Mouse (Mus musculus) thymus, postnatal 4 days (tissue): ENCODE data around the gene Glis2.
"Not testable (repeated sequence)": the region's sequence is repeated elsewhere in the genome, so short reads cannot be mapped to it uniquely, and the experiment has no call there.

ENCODE experiments used
- DNase-seq: peaks from one replicate; pipeline ENCODE4 v3.0.0; 2021

Glis2 gene

DNA sequence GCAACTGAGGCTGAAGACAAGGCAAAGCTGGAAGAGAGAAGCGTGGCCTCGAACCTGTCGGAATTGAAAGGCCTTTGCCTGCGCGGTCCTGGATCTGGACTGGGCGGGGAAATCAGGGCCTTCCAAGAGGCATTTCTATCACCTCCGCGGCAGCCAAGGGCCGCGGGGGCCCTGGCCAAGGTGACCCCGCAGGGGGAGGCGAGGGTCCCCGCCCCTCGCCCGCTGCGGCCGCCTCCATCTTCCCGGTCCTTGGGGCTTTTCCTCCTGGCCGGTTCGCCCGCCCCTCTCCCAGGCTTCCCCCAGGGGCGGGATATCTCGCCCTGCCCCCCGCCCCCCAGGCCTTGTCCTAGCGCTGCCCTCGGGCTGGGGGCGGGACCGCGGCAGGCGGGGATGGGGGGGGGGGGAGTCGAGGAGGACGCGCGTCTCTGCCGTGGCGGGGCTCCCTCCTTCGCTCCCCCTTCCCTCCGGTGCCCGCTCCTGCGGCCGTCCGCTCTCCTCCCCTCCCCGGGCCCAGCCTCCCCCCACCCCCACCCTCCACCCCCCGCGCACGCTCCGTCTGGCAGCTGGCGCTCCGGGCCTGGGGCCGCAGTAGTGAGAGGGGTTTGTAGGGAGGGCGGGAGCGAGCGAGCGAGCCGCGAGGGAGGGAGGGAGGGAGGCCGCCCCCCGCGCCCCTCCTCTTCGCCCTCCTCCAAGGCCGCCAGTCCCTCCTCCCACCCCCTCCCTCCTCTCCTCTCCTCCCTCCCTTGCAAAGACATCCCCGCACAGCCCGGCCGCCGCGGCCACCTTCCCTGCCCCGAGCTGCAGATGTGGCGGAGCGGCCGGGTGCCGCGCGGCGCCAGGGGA lies at the start of gene Glis2:
Glis2 (plus strand) TSS at position 743 of the 843 bp plus-strand sequence.
- peak; percentile 67 for DNase-seq

DNA sequence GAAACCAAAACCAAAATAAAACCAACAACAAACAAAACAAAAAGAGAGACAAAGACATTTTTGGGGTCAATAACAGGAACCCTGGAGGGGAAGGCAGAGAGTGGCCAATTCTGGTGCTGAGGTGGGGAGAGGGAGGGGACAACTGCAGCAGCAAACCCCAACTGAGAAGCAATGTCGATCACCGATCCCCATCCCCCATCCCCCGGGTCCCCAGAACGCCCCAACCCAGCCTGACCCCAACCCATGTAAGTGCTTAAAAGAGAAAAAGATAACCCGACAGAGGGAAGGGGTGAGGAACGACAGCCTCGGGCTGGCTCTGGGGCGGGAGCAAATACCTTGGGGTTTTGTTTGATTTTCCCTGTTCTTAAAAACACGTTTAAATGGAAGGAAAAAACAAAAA lies 49.7 kb upstream of the Glis2 start:
- no peak for DNase-seq

DNA sequence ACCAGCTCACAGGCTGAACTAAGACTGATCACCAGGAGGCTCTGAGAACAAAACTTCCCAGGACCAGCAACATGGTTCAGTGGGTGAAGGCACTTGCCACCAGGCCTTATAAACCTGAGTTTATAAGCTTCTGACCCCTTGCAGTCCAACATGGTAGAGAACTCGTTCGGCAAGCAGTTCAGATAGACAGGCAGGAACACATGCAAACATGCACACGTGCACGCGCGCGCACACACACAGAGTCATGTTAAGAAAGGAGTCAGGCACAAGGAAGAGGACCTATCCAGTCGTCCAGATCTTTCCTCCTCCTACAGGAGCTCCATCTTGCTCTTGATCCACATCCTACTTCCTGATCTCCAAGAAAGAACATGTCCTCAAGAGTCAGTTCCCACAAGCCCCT lies 47.7 kb upstream of the Glis2 start:
- no peak for DNase-seq

DNA sequence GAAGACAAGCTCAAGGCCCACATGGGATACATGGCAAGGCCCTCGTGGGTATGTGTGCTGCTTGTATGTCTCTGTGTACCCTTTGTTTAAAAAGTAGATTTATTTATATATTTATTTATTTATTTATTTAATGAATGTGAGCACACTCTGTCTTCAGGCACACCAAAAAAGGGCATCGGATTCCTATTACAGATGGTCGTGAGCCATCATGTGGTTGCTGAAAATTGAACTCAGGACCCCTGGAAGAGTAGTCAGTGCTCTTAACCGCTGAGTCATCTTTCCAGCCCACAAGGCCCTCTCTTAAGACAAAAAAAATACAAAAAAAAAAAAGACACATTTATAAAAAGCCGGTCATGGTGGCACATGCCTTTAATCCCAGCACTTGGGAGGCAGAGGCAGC lies 46.9 kb upstream of the Glis2 start:
- no peak for DNase-seq

DNA sequence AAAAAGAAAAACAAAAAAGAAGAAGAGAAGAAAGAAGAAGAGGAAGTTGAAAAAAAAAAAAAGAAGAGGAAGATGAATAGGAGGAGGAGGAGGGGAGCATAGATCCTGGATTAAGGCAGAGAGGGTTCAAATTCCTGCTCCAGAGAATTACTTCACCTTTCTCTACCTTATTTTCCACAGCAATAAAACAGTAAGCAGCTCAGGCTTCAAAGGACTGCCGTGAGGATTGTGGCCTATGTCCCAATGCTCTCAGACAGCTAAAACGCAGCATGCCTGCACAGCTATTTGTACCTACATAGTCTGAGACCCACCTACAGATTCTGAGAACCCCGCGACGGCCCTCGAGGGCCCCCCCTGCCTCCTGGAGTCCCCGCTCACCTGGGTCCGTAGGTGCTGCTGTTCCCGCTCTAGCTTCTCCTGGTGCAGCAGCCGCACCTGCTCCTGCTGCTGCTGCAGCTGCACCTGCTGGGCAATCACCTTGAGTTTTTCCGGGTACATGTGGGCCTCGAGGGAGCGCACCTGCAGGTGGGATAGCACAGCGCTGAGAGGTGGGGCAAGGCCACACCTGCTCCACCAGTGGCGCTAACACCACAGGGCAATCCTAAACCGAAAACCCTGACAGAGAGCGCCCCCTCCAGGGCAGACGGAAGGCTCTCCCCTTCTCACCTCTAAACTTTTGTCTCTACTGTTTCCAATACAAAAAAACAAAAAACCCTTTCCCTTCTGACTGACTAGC lies 45.4 kb upstream of the Glis2 start:
- DNase-seq = peak; percentile 46

DNA sequence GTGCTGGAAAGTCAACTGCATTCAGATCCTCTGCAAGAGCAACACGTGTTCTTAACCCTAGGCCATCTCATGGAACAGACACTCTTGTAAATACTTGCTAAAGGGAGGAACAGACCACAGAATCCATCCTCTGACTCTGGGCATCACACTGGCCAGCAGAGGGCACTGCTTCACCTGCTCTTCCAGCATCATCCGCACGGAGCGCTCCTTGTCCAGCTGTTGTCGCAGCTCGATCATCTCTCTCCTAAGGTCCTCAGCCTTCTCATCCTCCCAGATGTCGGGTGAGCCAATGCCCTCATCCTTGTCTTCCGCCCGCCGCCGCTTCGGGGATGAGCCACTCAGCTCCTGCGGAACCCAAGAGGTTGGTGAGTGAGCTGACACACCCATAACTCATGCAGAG lies 43.5 kb upstream of the Glis2 start:
- DNase-seq = peak; percentile 74

DNA sequence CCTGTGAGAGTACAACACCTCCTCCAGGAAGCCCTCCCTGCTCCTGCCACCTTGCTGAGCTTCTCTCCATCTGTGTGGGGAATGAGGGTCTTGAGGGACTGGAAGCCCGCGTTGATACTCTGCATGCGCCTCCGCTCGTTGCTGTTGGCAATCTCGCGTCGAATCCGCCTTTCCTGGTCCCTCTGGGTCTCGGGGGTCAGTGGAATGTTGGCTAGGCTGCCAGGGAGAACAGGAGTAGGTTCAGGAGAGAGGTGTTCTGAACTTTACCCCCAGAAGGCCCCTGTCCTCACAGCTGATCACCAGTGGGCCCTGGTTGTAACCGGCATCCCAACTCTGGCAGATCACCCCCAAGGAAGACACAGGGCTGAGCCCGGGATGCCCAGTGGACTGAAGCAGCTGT lies 42.6 kb upstream of the Glis2 start:
- no peak for DNase-seq

DNA sequence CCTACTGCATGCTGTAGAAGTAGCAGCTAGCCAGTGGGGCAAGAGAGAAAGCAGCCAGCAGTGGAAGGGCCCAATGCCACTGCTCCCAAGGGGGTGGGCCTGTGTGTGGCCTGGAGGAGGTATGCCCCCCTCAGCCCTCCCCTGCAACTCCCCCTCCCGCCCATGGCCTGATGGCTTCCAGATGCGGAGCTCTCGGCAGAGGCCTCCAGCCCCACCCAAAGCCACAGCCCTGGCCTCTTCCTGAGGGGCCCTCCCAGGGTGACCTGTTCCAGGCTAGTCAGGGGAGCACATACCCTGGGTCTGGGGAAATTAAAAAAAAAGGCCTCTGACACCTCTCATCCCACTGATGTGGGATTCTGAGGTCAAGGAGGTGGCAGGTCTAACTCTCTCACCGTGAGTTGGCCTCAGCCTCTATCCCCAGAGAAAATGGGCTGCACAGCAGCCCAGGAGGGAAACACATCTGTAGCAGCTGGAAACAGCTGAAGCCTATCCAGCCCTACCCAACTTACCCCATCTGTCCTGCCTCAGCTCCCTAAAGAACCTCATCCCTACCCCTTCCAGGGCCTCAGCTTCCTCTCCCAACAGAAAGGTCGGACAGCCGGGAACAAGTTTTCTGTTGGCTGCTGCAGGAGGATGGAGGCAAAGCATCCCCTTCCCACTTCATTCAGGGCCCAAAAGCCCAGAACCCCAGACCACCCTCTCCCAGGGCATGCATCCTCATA lies 41.5 kb upstream of the Glis2 start:
- peak; percentile 51 for DNase-seq

DNA sequence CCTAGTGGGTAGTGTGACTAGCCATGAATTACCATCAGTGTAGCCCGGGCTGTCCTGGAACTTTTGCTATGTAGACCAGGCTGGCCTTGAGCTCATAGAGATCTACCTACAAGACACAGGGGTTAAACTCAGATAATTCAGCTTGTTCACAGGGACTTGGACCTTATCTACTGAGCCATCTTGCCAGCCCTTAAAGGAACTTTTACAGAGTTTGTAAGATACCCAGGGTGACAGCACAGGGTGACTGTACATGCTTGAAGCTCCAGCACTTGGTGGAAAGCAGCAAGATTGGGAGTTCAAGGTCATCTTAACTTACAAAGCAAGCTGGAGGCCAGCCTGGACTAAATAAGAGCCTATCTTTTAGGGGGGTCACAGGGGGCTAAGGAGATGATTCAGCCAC lies 39.0 kb upstream of the Glis2 start:
- DNase-seq = no peak

DNA sequence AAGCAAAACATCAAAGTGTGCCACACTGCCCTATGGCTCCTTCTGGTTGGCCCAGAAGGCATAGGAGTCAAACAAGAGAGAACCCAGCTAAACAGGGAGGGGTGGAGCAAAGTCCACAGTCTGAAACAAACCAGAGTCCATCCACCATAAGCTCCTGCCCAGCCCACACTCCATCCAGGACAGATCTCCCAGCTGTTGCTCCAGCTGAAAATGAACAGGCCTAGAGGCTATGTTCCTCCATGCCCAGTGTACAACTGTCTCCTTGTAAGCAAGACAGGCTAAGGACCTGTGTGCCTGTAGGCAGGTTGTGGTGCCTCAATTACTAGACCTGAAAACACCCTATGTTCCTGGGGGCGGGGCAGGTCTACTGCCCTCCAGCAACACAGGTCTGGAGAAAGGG lies 37.4 kb upstream of the Glis2 start:
- no peak for DNase-seq

DNA sequence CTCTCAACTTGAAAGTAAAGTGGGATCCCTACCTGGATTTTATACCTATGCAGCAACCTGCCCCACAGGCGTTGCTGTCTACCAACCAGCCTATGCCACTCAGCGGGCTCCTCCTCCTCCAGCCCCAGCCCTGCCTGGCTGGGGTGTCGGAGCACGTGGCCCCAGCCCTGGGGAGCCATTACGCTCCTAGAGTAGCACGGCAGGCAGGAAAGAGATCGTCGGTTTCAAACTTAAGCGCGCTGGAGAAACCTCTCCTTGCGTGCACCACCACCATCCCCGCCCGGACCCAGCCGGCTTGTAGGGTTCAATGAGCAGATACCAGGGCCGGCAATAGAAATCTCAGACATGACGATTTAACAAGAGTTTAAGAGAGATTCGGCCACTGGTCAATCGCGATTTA lies 36.6 kb upstream of the Glis2 start:
- DNase-seq = peak; percentile 79

DNA sequence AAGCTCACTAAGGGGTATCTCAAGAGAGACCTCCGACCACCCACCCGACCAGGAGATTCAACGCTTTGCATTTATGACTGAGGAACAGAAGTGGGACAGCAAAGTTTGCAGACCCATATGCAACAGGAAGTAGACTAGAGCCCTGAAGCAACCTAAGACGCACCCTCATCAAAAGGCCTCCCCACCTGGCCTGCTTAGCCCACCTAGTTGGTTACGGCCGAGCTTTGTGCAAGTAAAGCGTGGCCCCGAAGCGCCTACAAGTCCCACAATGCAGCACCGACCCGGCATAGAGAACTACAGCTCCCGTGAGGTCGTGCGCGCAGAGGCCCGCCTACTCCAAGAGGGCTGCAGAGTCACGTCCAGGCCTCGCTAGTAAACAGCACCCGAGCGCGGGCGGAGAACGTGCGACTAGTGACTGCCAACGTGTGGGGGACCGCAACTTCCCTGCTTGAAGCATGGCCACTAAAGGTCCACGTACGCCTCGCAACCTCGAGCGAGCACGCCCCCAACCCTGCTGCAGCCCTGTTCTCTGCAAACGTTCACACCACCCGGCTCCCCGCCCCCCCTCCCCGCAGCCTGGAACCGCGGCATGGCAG lies 36.0 kb upstream of the Glis2 start:
- peak; percentile 92 for DNase-seq

DNA sequence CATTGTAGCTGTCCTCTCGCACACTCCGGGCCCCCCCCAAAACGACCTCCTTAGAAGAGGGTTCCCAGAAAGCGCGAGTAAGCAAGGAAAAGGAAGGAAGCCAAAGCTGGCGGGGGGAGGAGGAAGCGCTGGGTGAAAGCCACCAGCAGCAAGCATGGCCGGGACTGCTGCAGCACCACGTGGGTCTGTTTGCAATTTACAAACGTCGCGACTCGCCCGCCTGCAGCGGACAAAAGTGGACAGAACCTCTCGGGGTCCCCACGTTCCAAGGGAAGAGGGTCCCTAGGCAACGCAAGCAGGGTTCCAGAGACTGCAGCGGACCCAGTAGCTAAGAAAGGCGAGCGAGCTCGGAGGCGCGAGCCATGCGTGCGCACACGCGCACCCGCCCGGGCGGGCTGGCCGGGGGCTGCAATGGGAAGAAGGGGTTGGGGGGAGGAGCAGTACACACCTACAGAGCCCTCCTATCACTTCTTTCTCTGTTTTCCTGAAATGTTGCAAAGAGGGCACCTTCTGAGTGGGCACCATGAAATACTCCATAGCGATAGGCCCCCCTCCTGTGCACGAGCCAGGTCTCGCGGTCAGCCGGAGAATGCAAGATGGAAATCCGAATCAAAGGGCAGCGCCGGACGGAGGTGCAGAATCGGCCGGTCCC lies 35.4 kb upstream of the Glis2 start:
- peak; percentile 72 for DNase-seq

DNA sequence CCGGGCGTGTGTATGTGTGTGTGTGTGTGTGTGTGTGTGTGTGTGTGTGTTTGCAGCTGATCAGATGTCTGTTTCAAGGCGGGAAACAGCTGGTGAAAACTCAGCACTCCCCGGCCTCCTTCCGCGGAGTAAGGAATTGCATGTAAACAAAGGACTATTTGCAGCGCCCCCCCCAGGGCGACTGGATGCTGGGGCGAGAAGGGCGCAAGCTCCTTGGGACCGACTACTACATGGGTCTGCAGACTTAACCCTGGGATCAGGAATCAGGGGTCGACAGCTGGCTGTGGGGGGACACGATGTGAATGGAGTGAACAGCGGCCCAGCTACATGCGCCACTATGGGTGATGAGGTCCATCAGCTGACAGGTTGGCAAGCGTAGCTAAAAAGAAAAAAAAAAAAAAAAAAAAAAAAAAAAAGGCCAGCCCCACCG lies 34.8 kb upstream of the Glis2 start, which contains the start of gene Tfap4:
Tfap4 (minus strand) TSS at position 140 of the 430 bp plus-strand sequence.
- DNase-seq = peak; percentile 90

DNA sequence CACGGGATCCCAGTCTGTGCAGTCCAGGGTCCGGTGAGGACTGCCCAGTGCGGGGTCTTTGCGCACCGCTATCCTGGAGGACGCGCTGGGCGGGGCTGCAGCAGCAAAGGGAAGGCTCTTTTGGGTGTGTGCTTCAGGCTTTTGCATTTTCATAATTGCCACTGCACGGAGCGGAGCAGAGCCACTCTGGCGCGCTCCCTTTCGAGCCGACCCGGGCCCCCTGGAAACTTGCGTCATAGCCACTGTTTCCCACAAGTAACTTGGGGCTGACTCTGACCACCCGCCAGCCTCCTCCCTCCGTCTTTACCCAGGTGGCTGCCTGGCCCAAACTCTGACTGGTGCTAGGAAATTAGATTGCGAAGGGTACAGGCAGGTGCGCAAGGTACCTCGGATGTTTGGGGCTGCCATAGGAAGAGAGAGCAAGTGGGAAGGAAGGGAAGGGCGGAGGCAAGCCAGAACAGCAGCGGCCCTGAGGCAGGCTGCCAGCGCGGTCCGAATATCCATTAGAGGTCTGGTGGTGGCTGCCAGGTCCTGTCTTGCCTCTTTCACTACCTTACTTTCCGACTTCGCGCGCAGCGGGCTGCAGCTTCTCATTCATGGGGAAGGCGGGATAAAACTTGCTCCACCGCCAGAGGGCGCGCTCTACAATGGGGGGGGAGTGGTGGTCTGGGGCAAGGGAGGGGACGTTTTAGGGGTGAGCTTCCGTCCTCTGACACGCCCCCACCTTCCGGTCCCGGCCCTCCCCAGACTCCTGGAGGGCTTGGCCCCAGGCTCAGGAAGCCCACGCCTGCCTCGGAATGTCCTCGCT lies 34.2 kb upstream of the Glis2 start:
- DNase-seq = peak; percentile 88

DNA sequence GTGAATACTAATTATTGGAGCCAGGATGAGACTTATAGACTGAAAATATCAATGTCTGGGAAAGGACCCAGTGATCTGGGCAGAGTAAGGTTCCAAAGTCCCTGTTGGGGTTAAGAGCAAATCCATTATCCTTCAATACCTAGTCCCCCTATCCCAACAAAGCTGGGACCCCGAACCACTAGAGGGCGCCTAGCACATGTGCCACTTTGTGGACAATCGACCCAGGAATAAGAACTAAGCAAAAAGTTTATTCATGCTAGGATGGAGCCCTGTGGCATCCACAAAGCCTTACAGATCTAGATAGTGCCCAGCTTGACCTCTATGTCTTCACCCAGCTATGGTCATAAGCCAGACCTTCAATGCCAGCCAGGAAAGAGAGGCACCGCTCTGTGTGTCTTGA lies 26.6 kb upstream of the Glis2 start:
- peak; percentile 94 for DNase-seq

DNA sequence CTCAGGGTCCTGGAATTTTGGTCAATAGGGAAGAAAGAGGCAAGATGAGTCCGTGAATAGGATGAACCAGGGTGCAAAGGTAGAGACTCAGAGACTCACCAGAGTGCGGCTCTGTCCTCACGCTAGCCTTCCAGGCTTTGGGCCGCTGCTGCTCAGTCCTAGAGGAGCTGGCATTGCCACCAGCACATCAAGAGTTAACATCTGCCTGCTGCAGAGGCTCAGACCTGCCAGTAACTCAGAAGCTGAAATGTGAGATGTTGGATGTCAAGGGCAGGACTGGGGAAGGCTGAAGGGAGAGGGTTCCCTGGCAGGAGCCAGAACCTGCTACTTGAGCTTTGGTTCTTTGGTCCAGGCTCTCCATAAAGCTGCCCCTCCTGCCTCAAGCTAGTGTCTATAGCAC lies 23.8 kb upstream of the Glis2 start:
- DNase-seq = no peak

DNA sequence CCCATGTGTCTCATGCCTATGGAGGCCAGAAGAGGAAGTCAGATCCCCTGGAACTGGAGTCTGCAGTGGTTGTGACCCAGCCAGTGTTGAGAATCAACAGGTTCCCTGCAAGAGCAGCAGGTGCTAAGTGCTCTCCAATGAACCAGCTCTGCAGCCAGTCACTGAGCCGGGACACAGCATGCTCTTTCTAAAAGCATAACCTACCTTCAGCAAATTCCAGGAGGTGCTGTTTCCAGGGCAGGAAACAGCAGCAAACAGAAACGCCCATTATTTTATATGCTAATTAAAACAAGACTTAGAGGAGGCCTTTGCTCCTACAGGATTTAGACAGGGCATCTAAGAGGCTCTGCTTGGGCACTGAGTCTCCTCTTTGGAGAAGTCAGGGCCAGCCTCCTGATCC lies 18.5 kb upstream of the Glis2 start:
- DNase-seq = no peak

DNA sequence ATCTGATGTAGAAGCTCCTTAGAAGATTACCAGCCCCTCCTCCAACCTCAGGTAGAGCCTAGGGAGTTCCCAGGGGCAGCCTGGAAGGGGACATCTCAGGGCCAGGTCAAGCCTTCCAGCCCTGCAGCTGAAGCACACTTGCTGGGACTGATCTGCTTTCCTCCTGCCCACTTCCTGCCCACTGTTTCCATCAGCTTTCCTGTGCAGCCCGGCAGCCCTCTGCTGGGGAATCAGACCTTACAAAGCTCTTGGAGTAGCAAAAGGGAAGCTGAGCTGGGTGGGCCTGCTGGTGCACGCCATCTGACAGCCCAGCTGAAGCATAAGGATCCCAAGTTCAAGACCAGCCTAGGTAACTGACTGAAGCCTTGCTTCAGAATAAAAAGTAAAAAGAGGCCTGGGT lies 17.6 kb upstream of the Glis2 start:
- DNase-seq = peak; percentile 35

DNA sequence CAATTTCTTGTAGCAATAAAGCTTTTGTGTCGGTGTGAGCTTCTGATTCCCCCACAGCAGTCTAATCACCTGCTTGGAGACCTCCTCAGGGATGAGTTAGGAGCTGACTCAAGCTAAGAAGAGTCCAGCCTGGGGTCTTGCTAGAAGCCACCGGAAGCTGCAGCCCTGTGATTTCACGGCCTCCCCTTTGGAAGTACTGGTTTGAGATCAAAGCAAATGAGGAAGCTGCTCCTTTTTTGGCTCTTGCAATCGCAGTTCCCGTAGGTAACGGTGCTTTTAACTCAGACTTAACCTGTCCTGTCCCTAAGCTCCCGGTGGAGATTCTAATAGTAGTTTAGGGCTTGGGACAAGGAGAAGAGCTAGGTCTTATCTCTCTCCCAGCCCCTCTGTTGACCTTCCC lies 15.9 kb upstream of the Glis2 start:
- no peak for DNase-seq

DNA sequence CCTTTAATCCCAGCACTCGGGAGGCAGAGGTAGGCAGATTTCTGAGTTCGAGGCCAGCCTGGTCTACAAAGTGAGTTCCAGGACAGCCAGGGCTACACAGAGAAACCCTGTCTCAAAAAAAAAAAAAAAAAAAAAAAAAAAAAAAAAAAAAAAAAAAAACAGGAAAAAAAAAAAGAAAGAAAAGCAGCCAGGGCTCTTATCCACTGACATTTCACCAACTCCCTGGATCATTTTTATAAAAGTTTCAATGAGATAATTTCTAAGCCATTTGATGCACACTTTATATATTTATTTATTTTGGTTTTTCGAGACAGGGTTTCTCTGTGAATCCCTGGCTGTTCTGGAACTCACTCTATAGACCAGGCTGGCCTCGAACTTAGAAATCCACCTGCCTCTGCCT lies 13.3 kb upstream of the Glis2 start:
- not testable (repeated sequence) for DNase-seq

DNA sequence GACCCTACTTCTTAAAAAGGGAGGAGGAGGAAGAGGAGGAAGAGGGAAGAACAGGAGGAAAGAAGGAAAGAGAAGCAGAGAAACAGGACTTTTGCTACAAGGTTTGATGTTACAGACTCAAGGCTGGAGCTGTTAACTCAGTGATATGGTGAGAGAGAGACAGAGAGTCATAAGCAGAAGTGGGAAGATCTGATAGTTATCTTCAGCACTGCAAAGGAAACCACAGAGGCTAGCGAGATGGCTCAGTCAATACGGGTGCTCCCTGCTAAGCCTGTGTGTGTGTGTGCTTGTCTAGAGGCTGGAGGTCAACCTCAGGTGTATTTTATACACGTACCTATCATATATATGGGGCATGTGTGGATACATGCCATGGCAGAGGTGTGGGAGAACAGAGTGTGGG lies 10.7 kb upstream of the Glis2 start:
- no peak for DNase-seq
